Mouse (Mus musculus) limb, embryonic 11.5 days (tissue): ENCODE measurements around the gene Ttll1. TPM values are rescaled to one million over a fixed set of nuclear protein-coding genes. Genes with fewer than 3 reads are reported as not detected.

ENCODE experiments used
- ATAC-seq: fragments of 200-750 bp; cut with Nextera tagmentation; 2 replicates; pipeline ENCODE4 v1.8.0; 2017; ENCODE audit warnings: low read depth; ENCODE audit not compliant: insufficient number of reproducible peaks, low FRiP score, low TSS enrichment
- DNase-seq: peaks from one replicate; pipeline ENCODE4 v3.0.0-alpha.2; 2015; ENCODE audit warnings: low spot score
- H3K27ac ChIP-seq: fragments of 300-500 bp; sonication (generic); replicated peaks from 2 replicates; pipeline ENCODE4 v1.5.1; 2014; ENCODE audit warnings: low read depth, mild to moderate bottlenecking, low read length
- H3K27me3 ChIP-seq: fragments of 300-500 bp; sonication (generic); 2 replicates; pipeline ENCODE4 v1.6.1; 2014; ENCODE audit warnings: mild to moderate bottlenecking, low read length, mixed read lengths; ENCODE audit not compliant: control insufficient read depth, insufficient read depth
- H3K36me3 ChIP-seq: fragments of 300-500 bp; sonication (generic); 2 replicates; pipeline ENCODE4 v1.6.1; 2014; ENCODE audit warnings: mild to moderate bottlenecking, low read length, moderate library complexity, mixed read lengths; ENCODE audit not compliant: control insufficient read depth, insufficient read depth
- H3K4me1 ChIP-seq: fragments of 300-500 bp; sonication (generic); 2 replicates; pipeline ENCODE4 v1.6.1; 2014; ENCODE audit warnings: low read length, mixed read lengths; ENCODE audit not compliant: control insufficient read depth, insufficient read depth
- H3K4me2 ChIP-seq: fragments of 300-500 bp; sonication (generic); 2 replicates; pipeline ENCODE4 v1.6.1; 2014; ENCODE audit warnings: low read depth, mild to moderate bottlenecking, moderate library complexity; ENCODE audit not compliant: severe bottlenecking
- H3K4me3 ChIP-seq: fragments of 300-500 bp; sonication (generic); 2 replicates; pipeline ENCODE4 v1.5.1; 2014; ENCODE audit warnings: low read depth, low read length
- H3K9ac ChIP-seq: fragments of 300-500 bp; sonication (generic); 2 replicates; pipeline ENCODE4 v1.6.1; 2014; ENCODE audit warnings: mild to moderate bottlenecking, low read length
- H3K9me3 ChIP-seq: fragments of 300-500 bp; sonication (generic); 2 replicates; pipeline ENCODE4 v1.6.1; 2016; ENCODE audit warnings: low read length; ENCODE audit not compliant: control insufficient read depth
- WGBS: fragments of 180-500 bp; shearing (Covaris S2); extraction: QIAGEN DNeasy Blood & Tissue Kit; methylation state at CpG from one replicate; pipeline ENCODE4 v1.1.7; 2014; 5-methylcytosine and 5-hydroxymethylcytosine counted together
- polyA plus RNA-seq: library from polyadenylated mRNA; unstranded; fragments of >200 nt; fragmentation: Nextera tagmentation; extraction: Ambion mirVana; gene quantifications from 2 replicates; pipeline ENCODE4 v1.2.1, GENCODE M21; 2014

Ttll1 gene
- polyA plus RNA-seq, 1 experiment from 2014 or later, result 19.2 TPM

- no peaks in the 10 kb centered on the region for H3K4me1 ChIP-seq
Measured at GRCm38 (mm10) chr15:83538855-83539254, 28.2 kb upstream of the Ttll1 start.

DNA sequence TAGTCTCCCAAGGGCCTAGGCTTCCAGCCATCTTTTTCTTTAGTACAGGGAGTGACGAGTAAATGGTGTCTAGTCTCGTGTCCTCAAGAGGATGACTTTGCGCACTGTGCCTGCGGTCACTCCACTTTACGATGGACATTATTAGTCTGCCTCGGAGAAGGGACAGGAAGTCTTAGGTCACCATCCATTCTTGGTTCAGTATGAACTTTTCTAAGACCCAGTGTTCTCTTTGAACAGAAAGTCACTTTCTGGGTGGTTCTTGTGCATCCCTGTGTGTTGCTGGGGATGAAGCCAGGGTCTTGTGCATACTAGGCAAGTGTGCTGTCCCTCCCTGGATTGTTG is 25.2 kb upstream of the Ttll1 start:
- no peaks in the 10 kb centered on the region for H3K9me3 ChIP-seq
- H3K4me1 ChIP-seq, result no peaks in the 10 kb centered on the region
- no peak overlapping the region for H3K9ac ChIP-seq
- no peak overlapping the region for H3K4me3 ChIP-seq
- H3K27me3 ChIP-seq, result no peaks in the 10 kb centered on the region
- no peak overlapping the region for H3K4me2 ChIP-seq
- no peak overlapping the region for H3K27ac ChIP-seq
- DNase-seq (no peak), ATAC-seq (no peak)
- WGBS, result 86% methylated on average over 6 of the region's 6 CpGs
- H3K36me3 ChIP-seq, result no peaks in the 10 kb centered on the region

More at GRCm38 (mm10) chr15:83538855-83539254, 28.2 kb upstream of the Ttll1 start:
- 92% methylated on average over 2 of the region's 2 CpGs for WGBS
- Histone ChIP-seq H3K36me3 (no peaks in the 10 kb centered on the region), H3K9ac (no peak overlapping the region), H3K9me3 (no peaks in the 10 kb centered on the region), H3K4me2 (no peak overlapping the region), H3K4me3 (no peak overlapping the region), H3K27ac (no peak overlapping the region), H3K27me3 (no peaks in the 10 kb centered on the region)
- ATAC-seq (no peak), DNase-seq (no peak)

DNA sequence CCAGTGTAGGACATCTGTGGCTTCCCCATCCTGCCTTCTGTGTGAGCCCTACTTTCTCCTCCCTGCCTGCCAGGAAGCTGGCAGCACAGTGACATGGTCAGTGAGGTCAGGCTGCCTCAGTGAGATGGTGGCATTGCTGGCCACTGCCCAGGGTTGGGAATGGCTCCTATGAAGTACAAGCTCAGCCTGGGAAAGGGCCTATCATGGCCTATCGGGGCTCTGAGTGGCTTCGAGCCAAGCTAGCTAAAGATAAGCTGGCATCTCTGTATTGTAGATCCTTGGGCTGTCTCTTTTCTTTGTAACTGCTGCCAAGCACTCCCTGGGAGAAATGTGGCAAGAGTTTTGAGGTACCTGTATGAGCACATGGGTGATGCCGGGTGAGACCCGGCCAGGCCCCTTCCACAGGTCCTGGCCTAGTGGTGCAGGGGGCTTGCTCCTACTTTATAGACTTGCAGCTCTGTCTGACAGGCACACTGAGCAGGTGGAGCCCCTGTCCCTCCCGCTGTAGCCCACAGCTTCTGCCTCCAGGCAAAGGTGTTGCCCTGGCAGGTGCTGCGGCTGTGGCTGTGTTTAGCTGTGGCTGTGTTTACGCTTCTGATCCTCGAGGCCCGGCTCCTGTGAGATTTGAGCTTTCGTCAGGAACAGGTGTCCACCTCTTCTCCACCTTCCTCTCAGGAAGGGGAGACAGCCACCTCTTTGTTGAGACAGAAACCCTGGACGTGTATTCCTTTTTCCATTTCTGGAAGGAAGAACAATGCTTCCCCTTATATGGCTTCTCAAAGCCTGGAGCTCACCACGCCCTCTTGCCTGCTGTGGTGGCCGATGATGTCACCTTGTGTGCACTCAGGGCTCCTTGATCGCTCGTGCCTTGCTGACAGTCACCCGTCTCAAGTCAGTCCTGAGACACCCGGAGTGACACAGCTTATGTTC is 24.5 kb upstream of the Ttll1 start:
- no peak for ATAC-seq
- Histone ChIP-seq H3K9ac (no peak overlapping the region), H3K27ac (no peak overlapping the region), H3K4me1 (no peaks in the 10 kb centered on the region), H3K27me3 (no peaks in the 10 kb centered on the region), H3K36me3 (no peaks in the 10 kb centered on the region), H3K9me3 (no peaks in the 10 kb centered on the region), H3K4me3 (no peak overlapping the region), H3K4me2 (no peak overlapping the region)
- DNase-seq, result no peak
- 81% methylated on average over 17 of the region's 17 CpGs for WGBS

DNA sequence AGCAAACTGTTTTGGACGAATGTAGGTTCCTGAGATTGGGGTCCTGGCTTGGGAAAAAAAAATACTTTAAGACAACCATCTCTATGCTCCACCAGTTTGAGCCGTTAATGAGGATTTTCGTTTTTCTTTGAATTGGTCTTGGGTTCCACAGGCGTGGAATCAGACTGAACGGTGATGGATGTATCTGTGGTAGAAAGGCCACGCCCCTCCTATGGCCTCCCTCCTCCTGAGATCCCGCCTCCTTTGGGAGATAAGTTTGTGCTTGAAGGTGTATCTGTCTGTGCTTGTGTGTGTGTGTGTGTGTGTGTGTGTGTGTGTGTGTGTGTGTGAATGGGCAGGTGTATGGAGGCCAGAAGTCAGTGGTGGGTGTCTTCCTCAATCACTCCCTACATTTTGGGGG is 21.9 kb upstream of the Ttll1 start:
- Histone ChIP-seq H3K4me2 (no peak overlapping the region), H3K36me3 (no peaks in the 10 kb centered on the region), H3K9me3 (no peaks in the 10 kb centered on the region), H3K27me3 (peaks cover 9% of the 10 kb centered on the region), H3K4me1 (no peaks in the 10 kb centered on the region), H3K9ac (no peak overlapping the region), H3K4me3 (no peak overlapping the region), H3K27ac (no peak overlapping the region)
- 78% methylated on average over 7 of the region's 7 CpGs for WGBS
- DNase-seq (no peak), ATAC-seq (no peak)

- H3K4me1 ChIP-seq, result no peaks in the 10 kb centered on the region; the same call in 1 of the 2 replicates
Measured at GRCm38 (mm10) chr15:83531961-83532469, 21.3 kb upstream of the Ttll1 start.

DNA sequence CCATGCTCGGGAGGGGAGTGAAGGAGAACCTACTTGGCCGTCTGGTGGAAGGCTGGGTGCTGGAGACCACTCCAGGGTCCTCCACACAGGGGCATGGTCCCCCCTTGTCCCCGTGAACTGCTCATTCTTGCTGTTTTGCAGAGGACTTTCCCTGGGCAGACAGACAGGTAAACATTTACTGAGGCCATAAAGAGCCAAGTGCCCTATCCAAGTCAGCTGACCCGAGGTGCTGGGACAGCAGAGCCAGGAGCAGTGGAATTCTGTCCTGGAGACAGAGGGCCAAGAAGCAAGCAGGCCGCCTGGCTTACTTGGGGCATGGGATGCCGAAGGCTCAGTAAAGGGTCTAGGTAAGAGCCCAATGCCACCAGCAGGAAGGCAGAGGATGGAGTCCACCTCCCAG is 20.0 kb upstream of the Ttll1 start:
- WGBS, result 65% methylated on average over 6 of the region's 6 CpGs
- Histone ChIP-seq H3K9me3 (no peaks in the 10 kb centered on the region), H3K36me3 (no peaks in the 10 kb centered on the region), H3K27ac (no peak overlapping the region; the same call in 1 of the 2 replicates), H3K4me3 (no peak overlapping the region), H3K9ac (no peak overlapping the region), H3K4me2 (no peak overlapping the region), H3K4me1 (peaks cover 3% of the 10 kb centered on the region; the same call in 1 of the 2 replicates), H3K27me3 (peaks cover 27% of the 10 kb centered on the region)
- ATAC-seq, result no peak
- DNase-seq, result no peak

More at GRCm38 (mm10) chr15:83531961-83532469, 21.3 kb upstream of the Ttll1 start:
- peaks cover 15% of the 10 kb centered on the region for H3K27me3 ChIP-seq
- H3K4me2 ChIP-seq, result no peak overlapping the region
- H3K4me3 ChIP-seq, result no peak overlapping the region
- H3K36me3 ChIP-seq, result no peaks in the 10 kb centered on the region
- no peak overlapping the region for H3K9ac ChIP-seq
- 88% methylated on average over 5 of the region's 5 CpGs for WGBS
- DNase-seq (no peak), ATAC-seq (no peak)
- no peaks in the 10 kb centered on the region for H3K9me3 ChIP-seq
- no peak overlapping the region for H3K27ac ChIP-seq

DNA sequence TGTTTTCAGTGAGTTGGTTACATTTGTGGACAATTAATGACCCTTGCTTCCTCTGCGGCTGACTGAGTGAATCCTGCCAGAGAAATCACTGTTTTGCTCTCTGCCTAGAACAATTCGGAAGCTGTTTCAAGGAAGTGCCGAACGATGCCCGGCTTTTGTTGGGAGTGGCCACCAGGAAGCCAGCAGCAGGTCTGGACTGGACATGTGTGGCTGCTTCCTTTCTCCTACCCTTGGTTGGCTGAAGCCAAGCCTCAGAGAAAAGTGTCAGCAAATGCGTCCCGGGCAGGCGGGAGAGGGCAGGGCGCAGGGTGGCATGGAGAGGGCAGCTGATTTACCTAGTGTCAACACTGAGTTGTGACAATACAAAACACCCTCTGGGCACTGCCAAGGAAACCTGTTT is 19.5 kb upstream of the Ttll1 start:
- H3K4me3 ChIP-seq, result no peak overlapping the region
- H3K4me2 ChIP-seq, result no peak overlapping the region
- peaks cover 30% of the 10 kb centered on the region for H3K27me3 ChIP-seq
- no peak overlapping the region for H3K9ac ChIP-seq
- no peaks in the 10 kb centered on the region for H3K9me3 ChIP-seq
- WGBS, result 79% methylated on average over 9 of the region's 9 CpGs
- no peak for ATAC-seq
- no peak for DNase-seq
- no peak overlapping the region; the same call in 1 of the 2 replicates for H3K27ac ChIP-seq
- no peaks in the 10 kb centered on the region for H3K36me3 ChIP-seq
- H3K4me1 ChIP-seq, result peaks cover 3% of the 10 kb centered on the region; the same call in 1 of the 2 replicates

- Histone ChIP-seq H3K9me3 (no peaks in the 10 kb centered on the region), H3K4me1 (peaks cover 3% of the 10 kb centered on the region; the same call in 1 of the 2 replicates), H3K36me3 (no peaks in the 10 kb centered on the region), H3K9ac (no peak overlapping the region), H3K4me2 (no peak overlapping the region), H3K27ac (no peak overlapping the region), H3K27me3 (peaks cover 31% of the 10 kb centered on the region), H3K4me3 (no peak overlapping the region)
- 88% methylated on average over 5 of the region's 5 CpGs for WGBS
- ATAC-seq, result no peak
- DNase-seq, result no peak
Measured at GRCm38 (mm10) chr15:83529765-83530164, 19.1 kb upstream of the Ttll1 start.
